Mouse (Mus musculus) fibroblast of lung, adult 2 months (primary cell): ENCODE data around the gene Triap1.
A peak's percentile ranks its signal among the peaks of the same experiment; 100 is the strongest.
"Not testable (repeated sequence)": the region's sequence is repeated elsewhere in the genome, so short reads cannot be mapped to it uniquely, and the experiment has no call there.

ENCODE experiments used
- DNase-seq: peaks from one replicate; pipeline ENCODE4 v3.0.0-alpha.2; 2011; ENCODE audit warnings: low read depth

Triap1 gene

DNA sequence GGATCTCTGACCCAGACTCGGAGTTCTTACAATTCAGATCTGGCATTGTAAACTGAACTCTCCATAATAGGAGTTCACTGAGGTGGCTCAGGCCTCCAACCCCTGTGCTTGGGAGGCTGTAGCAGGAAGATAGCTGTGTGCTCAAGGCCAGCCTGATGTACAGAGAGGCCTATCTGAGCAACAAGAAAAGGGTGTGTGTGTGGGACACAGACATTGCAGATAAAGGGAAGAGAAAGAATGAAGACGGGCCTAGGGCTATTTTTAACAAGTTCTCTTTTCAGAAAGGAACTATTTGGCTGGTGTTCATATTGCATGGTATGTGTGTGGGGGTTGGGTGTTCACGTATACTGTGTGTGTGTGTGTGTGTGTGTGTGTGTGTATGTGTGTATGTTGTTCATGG is 7.4 kb upstream of the Triap1 start:
- DNase-seq: no peak

DNA sequence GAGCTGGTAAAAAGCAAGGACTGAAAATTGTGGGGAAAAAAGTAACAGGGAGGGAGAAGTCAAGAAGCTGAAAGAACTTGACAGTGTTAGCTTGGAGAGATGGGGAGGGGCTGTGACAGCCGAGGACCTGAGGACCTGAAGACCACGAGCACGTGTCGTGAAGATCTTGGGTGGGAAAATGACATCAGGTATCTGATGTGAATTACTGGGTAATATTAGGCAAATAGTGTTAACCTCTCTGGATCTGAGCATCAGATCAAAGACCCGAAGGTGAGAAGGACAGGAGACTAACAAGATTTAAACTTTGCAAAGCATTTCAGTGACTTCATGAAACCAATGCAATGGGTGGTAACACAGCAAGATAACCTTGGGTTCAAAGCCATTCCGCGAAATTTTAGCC is 1.0 kb upstream of the Triap1 start:
- no peak for DNase-seq

DNA sequence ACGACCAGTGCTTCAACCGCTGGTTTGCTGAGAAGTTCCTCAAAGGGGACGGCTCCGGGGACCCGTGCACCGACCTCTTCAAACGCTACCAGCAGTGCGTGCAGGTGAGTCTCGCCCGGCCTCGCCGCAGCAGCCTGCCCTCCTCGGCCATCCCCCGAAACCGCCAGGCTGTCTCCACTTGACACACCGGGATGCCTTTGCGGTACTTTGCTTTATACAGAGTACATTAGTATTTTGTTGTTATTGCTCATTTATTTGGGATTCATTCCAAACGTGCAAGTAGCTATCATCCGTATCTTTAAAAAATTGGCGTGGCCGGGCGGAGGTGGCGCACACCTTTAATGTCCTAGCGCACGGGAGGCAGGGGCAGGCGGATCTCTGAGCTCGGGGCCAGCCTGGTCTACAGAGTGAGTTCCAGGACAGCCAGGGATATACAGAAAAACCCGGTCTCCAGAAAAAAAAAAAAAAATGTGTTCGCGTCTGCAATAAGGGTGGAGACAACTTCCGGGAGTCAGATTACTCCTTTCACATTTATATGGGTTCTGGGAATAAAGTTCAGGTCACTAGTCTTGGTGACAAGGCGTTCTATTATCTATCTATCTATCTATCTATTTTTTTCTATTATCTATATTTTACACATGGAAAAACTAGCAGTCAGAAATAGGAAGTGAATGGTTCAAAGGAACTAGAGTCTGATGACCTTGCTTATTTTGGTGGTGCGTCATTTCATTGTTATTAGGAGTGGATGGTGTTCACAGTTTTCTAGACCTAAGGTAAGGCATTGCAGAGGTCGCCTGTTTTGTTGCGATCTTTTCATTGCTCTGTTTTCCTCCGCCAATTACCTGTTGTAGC is 515 bp downstream of the Triap1 start:
- DNase-seq: no peak

- peak; percentile 49 for DNase-seq
Observed at GRCm38 (mm10) chr5:115347564-115347963, 6.5 kb downstream of the Triap1 start.

GRCm38 (mm10) chr5:115348546-115349224 is 7.7 kb downstream of the Triap1 start, which contains the start of gene Cox6a1:
Cox6a1 (minus strand) TSS chr5:115348981.
- DNase-seq: peak; percentile 97

GRCm38 (mm10) chr5:115349225-115349555 is 8.2 kb downstream of the Triap1 start:
- no peak for DNase-seq

DNA sequence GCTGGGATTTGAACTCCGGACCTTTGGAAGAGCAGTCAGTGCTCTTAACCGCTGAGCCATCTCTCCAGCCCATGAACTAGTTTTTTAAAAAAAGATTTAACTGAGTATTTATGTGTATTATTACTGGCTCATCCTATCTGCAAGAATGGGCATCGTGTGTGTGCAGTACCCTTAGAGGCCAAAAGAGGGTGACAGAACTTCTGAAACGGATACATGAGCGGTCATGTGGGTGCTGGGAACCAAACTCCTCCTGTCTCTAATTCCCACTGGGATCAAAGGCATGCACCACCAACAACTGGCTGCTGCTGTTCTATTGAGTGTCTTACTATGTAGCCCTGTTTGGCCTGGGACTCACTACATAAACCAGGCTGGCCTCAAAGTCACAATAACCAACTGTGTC is 10.3 kb downstream of the Triap1 start:
- no peak for DNase-seq

DNA sequence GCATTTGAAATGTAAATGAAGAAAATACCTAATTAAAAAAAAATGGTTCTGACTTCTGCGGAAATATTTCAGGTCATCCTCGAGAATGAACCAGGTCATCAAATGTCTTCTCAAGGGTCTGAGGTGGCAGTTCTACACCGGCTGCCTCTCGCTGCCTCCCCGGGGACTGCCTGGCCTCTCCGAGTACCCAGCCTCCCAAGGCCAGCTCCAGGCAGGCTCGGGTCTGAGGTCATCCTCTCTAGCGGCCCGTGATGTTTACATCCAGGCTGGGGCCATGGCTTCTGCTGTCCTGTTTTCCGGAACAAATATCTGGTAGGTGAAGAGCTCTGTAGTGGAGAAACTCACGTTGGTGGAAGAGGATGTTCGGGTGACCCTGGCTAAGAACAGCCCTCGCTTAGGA is 14.0 kb downstream of the Triap1 start:
- DNase-seq: no peak

DNA sequence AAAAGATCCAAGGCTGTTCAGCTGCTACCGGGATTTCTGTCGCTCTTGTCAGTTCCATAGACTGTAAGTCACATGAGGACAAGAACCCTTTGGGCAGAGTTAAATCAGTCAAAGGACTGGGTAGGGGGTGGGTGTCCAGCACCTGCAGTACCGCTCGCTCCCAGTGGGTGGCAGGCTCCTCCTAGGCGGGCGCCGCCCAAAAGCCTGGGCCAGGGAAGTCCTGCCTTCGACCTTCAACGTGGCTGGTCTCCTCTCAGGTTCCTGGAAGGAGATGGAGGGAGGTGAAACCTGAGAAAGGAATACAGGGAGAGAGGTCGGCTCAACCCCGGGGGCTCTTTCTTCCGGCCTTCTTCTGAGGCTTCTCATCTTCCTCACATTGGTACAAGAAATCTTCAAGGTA is 17.8 kb downstream of the Triap1 start:
- DNase-seq: peak; percentile 46

DNA sequence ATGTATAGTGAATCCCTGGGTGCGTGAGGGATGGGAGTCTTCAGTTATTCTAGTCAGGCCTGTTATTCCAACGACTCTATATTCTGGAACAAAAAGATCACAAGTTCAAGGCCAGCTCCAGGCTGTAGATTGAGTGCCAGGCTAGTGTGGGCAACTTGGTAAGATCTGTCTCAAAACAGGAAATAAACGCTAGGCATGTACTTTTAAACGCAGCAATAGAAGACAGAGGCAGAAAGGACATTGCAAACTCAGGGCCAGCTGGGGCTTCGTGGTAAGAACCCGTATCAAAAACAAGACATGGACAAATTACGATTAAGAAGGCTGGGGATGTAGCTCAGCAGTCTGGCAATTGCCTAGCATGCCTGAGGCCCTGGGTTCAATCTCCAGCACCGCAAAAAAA is 18.4 kb downstream of the Triap1 start:
- no peak for DNase-seq

GRCm38 (mm10) chr5:115359851-115360372 is 18.9 kb downstream of the Triap1 start:
- DNase-seq: no peak

DNA sequence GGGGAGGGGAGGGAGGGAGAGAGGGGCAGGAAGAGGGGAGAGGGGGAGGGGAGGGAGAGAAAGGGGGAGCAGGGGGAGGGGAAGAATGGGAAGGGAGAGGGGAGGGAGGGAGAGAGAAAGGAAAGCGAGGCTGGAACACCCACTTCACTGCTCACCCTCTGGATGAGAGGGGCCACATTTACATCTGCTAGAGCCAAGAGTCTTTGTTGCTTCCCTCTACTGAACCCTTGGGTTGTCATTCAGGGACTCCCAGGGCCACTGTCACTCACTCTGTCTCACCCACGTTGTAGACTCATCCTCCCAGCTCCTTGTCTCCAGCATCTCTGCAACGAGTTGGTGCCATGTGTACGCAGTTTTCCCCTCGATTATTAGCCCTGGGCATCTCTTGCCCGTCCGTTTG is 21.2 kb downstream of the Triap1 start:
- no peak for DNase-seq

GRCm38 (mm10) chr5:115362819-115363714 is 22.0 kb downstream of the Triap1 start:
- no peak for DNase-seq

DNA sequence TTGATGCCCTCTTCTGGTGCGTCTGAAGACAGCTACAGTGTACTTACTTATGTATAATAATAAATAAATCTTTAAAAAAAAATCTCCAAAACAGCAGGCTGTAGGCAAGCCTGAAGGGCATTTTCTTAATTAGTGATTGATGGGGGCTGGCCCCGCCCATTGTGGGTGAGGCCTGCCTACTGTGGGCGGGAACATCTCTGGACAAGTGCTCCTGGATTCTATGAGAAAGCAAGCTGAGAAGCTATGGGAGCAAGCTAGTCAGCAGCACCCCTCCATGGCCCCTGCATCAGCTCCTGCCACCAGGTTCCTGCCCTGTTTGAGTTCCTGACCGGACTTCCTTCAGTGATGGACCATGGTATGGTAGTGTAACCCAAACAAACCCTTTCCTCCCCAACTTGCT is 23.8 kb downstream of the Triap1 start:
- no peak for DNase-seq

DNA sequence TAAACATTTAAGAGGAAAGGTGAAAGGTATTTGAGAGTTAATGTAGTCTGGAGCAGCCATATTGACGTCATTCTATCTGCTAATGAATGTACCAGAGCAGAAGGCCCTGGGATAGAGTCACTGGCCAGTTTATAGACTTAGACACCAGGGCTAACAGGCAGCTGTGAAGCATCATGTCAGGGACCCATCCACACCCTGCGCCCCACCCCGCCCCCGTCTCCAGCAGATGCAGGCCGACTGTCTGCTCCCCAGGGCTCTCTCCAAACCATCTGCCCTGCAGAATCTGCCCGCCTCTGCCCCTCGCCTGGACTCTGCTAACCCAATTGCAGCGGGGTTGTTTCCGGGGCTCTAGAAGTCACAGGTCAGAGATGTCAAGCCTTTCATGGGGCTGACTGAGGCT is 30.7 kb downstream of the Triap1 start:
- no peak for DNase-seq

- DNase-seq: no peak
Observed at GRCm38 (mm10) chr5:115373441-115374203, 32.6 kb downstream of the Triap1 start.

- no peak for DNase-seq
Observed at GRCm38 (mm10) chr5:115374204-115374820, 33.3 kb downstream of the Triap1 start.

DNA sequence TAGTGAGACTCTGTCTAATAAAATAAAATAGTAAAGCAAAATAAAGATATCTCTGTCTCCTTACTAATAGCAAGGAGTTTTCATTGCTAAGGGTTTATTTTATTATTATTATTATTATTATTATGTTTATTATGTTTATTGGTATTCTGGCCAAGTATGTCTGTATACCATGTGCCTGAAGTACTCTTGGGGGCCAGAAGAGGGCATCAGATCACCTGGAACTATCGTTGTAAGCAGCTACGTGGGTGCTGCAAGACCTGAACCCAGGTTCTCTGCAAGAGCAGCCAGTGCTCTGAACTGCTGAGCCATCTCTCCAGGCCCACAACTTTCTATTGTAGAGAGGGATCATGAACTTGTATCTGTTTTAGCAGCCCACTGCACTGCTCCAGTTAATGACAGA is 34.4 kb downstream of the Triap1 start:
- DNase-seq: no peak

GRCm38 (mm10) chr5:115378882-115379281 is 37.9 kb downstream of the Triap1 start:
- DNase-seq: not testable (repeated sequence)

DNA sequence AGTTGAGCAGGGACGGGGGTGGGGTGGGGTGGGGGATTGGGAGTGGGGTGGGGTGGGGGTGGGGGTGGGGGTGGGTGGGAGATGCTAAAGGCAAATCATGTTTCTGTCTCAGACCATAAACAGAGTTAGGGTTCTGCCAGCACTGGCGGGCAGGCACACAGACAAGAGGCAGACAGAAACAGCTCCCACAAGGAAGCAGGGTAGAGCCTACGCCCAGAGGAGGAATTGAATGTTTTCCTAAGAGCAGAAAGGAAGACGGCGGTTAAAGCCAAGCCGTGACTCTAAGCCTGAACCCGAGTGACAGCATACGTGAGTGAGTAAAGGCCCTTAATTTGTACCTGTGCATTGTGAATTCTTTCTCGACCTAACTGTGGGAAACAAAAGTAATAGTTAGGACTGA is 50.9 kb downstream of the Triap1 start:
- DNase-seq: no peak

DNA sequence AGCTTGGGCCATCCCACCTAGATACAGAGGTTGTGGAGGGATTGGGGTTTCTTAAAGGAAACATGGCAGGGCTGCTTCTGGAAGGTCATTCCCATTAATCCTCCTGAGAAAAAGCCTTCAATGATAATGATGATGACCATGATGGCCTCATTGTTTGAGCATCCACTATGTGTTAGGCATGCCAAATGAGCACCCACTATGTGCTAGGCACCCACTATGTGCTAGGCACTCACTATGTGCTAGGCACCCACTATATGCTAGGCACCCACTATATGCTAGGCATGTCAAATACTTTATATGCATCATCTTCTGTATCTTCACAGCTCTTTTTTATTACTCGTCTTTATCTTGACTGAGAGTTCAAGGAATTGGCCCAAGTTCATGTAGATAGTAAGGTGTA is 51.9 kb downstream of the Triap1 start:
- DNase-seq: no peak
